Mouse (Mus musculus) lung, adult 2 months (tissue): Measurements from ENCODE around the gene Umps.

Experiments used
- CTCF ChIP-seq: fragments of 200-500 bp; IDR thresholded peaks from 2 replicates; pipeline ENCODE4 v1.5.1; 2011; ENCODE audit warnings: mild to moderate bottlenecking, low read length, control low read depth; ENCODE audit not compliant: insufficient read depth
- POLR2A ChIP-seq: fragments of 200-500 bp; IDR thresholded peaks from 2 replicates; pipeline ENCODE4 v1.6.1; 2011; ENCODE audit warnings: low read depth, mild to moderate bottlenecking, control low read depth, low read length, borderline replicate concordance; ENCODE audit errors: extremely low read depth

GRCm38 (mm10) chr16:33923001-33923316 lies 43.9 kb downstream of the Umps start:
- TF ChIP-seq CTCF, result no peak
- no peak for TF ChIP-seq POLR2A
